ENCODE assay signal across 11 mouse cellular contexts in the genomic region with DNA sequence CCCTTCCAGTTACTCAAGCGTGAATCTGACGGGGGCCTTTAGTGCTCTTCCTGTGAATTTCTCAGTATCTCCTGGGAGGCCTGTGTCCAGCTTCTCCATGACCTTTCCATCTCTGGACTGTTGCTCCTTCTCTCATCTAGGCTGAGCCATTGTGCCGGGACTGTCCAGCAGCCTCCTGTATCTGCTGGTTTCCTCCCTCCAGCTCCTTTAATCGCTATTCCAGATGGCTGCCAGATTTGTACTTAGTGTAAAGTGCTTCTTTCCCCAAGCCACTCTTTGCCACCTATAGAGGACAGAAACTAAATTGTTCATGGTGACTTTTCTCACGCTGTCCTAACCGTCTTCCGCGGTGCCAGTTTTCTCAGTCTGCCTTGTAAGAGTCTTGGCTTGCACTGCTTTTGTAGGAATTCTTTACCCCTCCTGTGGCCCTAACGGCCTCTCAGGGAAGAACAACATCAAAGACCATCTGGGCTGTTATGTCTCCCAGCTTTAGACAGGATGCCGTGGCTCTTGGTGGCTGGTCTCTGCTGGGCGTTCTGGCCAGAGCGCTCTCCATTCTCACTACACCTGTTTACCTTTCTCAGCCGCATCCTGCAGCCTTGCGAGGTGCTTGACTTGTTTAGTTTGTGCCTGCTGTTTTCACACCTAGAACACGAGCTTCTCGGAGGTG. TPM values are rescaled to one million over a fixed set of nuclear protein-coding genes. Genes with fewer than 3 reads are reported as not detected.
A peak's percentile ranks its signal among the peaks of the same experiment; 100 is the strongest.
DNase-seq lines count a peak whose midpoint lies in the region; ATAC-seq and TF ChIP-seq lines count a peak whose summit lies in the region.
"Had no signal": no experiment of that assay in that cellular context is flagged by ENCODE, and none has a peak within 500 bp of the region (broad histone marks: within the 10 kb centered on the region; RNA-seq: fewer than 3 reads in every experiment).

No protein-coding gene starts in this region.

- 0 out of 2 replicates have a peak overlapping the region, but pooled peaks have one; percentile 10 for H3K27ac ChIP-seq in layer of hippocampus, adult 2 months
- H3K27ac ChIP-seq in heart, embryonic 15.5 days, result peak overlapping the region; percentile 23
- H3K27ac ChIP-seq in neural tube, embryonic 11.5 days (ENCODE audit: low read depth, low read length), result peak overlapping the region; percentile 44; the same call in 1 of the 2 replicates
- H3K27ac ChIP-seq: left cerebral cortex, adult 2 months had no signal

- H3K4me2 ChIP-seq in heart, embryonic 15.5 days, result no peak overlapping the region
- H3K4me2 ChIP-seq in neural tube, embryonic 11.5 days (ENCODE audit: low read depth), result no peak overlapping the region
- H3K4me2 ChIP-seq: lung, embryonic 14.5 days had no signal

- no peaks in the 10 kb centered on the region for H3K27me3 ChIP-seq in heart, embryonic 15.5 days
- no peaks in the 10 kb centered on the region for H3K27me3 ChIP-seq in neural tube, embryonic 11.5 days (ENCODE audit: control insufficient read depth, insufficient read depth, low read length)
- H3K27me3 ChIP-seq: Patski had no signal

- no peak overlapping the region for H3K4me3 ChIP-seq in layer of hippocampus, adult 2 months
- no peak overlapping the region for H3K4me3 ChIP-seq in heart, embryonic 15.5 days
- H3K4me3 ChIP-seq in neural tube, embryonic 11.5 days (ENCODE audit: low read depth, low read length), result no peak overlapping the region
- H3K4me3 ChIP-seq: left cerebral cortex, adult 2 months had no signal

- H3K36me3 ChIP-seq in heart, embryonic 15.5 days, result peaks cover 34% of the 10 kb centered on the region
- peaks cover 2% of the 10 kb centered on the region for H3K36me3 ChIP-seq in neural tube, embryonic 11.5 days (ENCODE audit: control insufficient read depth, insufficient read depth, low read length)

- H3K9me3 ChIP-seq in heart, embryonic 15.5 days (replicated peaks), result no peaks in the 10 kb centered on the region
- H3K9me3 ChIP-seq in neural tube, embryonic 11.5 days (ENCODE audit: control insufficient read depth, low read length), result no peaks in the 10 kb centered on the region

- DNase-seq in cerebellum, adult 18-20 months, result peak; percentile 54 to 57
- DNase-seq in cerebellum, adult 11 months, result no peak
- no peak for DNase-seq in layer of hippocampus, adult 2 months (ENCODE audit: low spot score in 2 of 2)
- DNase-seq in layer of hippocampus, adult 9-11 months, result no peak
- peak; percentile 36 for DNase-seq in neural tube, embryonic 11.5 days (ENCODE audit: low spot score)
- no peak for DNase-seq in thymus, postnatal 0 days (ENCODE audit: low spot score)
- DNase-seq: lung, embryonic 14.5 days had no signal

- peaks cover 29% of the 10 kb centered on the region for H3K4me1 ChIP-seq in heart, embryonic 15.5 days (replicated peaks)
- H3K4me1 ChIP-seq in neural tube, embryonic 11.5 days (ENCODE audit: control insufficient read depth, insufficient read depth, low read length), result peaks cover 9% of the 10 kb centered on the region

- no peak for ATAC-seq in heart, embryonic 15.5 days (replicated peaks; ENCODE audit: insufficient number of reproducible peaks, insufficient read depth, low FRiP score, low read depth)
- ATAC-seq in neural tube, embryonic 11.5 days (ENCODE audit: insufficient read depth, low FRiP score, low TSS enrichment), result no peak
- no peak for ATAC-seq in activated CD4-positive, CD25-positive, alpha-beta regulatory T cell, adult 4 months
- ATAC-seq: Patski had no signal

- no peak for TF ChIP-seq CTCF in layer of hippocampus, adult 2 months (conservative IDR thresholded peaks at IDR 0.05)

- 61% methylated on average over 16 of the region's 16 CpGs for WGBS in heart, embryonic 15.5 days
- WGBS in neural tube, embryonic 11.5 days, result 48% methylated on average over 16 of the region's 16 CpGs

- no peak overlapping the region for H3K9ac ChIP-seq in heart, embryonic 15.5 days
- H3K9ac ChIP-seq in neural tube, embryonic 11.5 days (ENCODE audit: low read length), result no peak overlapping the region
- H3K9ac ChIP-seq: lung, embryonic 14.5 days had no signal

RNA-seq across cellular contexts. Expression of gene Myh10, which starts 25.9 kb away (rescaled TPM):
- total RNA-seq in layer of hippocampus, adult 2 months (2021), result 100 to 1,000 TPM; 139 to 147 TPM
- polyA plus RNA-seq in heart, embryonic 15.5 days (2015; fragmentation: Nextera tagmentation; extraction: Ambion mirVana), result 90.9 and 110 TPM in 2 replicates
- polyA plus RNA-seq in neural tube, embryonic 11.5 days (2014; fragmentation: Nextera tagmentation; extraction: Ambion mirVana), result 138 and 159 TPM in 2 replicates
- 1 to 10 TPM; 3.0 to 3.3 TPM for polyA plus RNA-seq in activated CD4-positive, CD25-positive, alpha-beta regulatory T cell, adult 4 months (2017; shearing (Covaris generic))
- 5.4 and 5.9 TPM in 2 replicates for polyA plus RNA-seq in thymus, postnatal 0 days (2015; fragmentation: Nextera tagmentation; extraction: Ambion mirVana)

Comparison
In these comparisons a context has a peak if more than half of its experiments do, and no peak if none do; other contexts are left out.
1. DNase-seq: peak in cerebellum, adult 18-20 months (2 of 2) and neural tube, embryonic 11.5 days (single experiment); none in cerebellum, adult 11 months (single experiment), layer of hippocampus, adult 2 months (0 of 2), layer of hippocampus, adult 9-11 months (single experiment) and thymus, postnatal 0 days (single experiment).
2. RNA of gene Myh10, which starts 25.9 kb away (polyA plus RNA-seq): 138 to 159 TPM in neural tube, embryonic 11.5 days and 90.9 to 110 TPM in heart, embryonic 15.5 days; 5.4 to 5.9 TPM in thymus, postnatal 0 days and 3.0 to 3.3 TPM in activated CD4-positive, CD25-positive, alpha-beta regulatory T cell, adult 4 months; every median in the first group is over 10 times any median in the second.
3. Peak in every context shown above with its lines, with median percentiles within 50 percentile points of each other: H3K27ac ChIP-seq.